Comparison of ENCODE assay signal across 9 mouse cellular contexts in genomic region chr9:107280322-107281027, GRCm38 (mm10). TPM values are rescaled to one million over a fixed set of nuclear protein-coding genes. Genes with fewer than 3 reads are reported as not detected.
DNase-seq lines count a peak whose midpoint lies in the region; ATAC-seq and TF ChIP-seq lines count a peak whose summit lies in the region.
"Had no signal": no experiment of that assay in that cellular context is flagged by ENCODE, and none has a peak within 500 bp of the region (broad histone marks: within the 10 kb centered on the region; RNA-seq: fewer than 3 reads in every experiment).

No protein-coding gene starts in this region.

- no peak overlapping the region; the same call in 1 of the 2 replicates for H3K27ac ChIP-seq in heart, embryonic 11.5 days (ENCODE audit: low read depth, low read length)
- peak overlapping the region; percentile 93 for H3K27ac ChIP-seq in ES-Bruce4 (ENCODE audit: insufficient read depth, low read length)
- H3K27ac ChIP-seq in midbrain, embryonic 11.5 days (ENCODE audit: low read depth, low read length), result no peak overlapping the region

- no peaks in the 10 kb centered on the region for H3K36me3 ChIP-seq in heart, embryonic 11.5 days (ENCODE audit: control insufficient read depth, insufficient read depth, low read length)
- no peaks in the 10 kb centered on the region for H3K36me3 ChIP-seq in ES-Bruce4 (ENCODE audit: control insufficient read depth, insufficient read depth, low read length, poor library complexity, severe bottlenecking)
- H3K36me3 ChIP-seq in midbrain, embryonic 11.5 days (ENCODE audit: control insufficient read depth, insufficient read depth, low read length), result no peaks in the 10 kb centered on the region

- H3K27me3 ChIP-seq in heart, embryonic 11.5 days (ENCODE audit: control insufficient read depth, insufficient read depth, low read length), result no peaks in the 10 kb centered on the region; the same call in 1 of the 2 replicates
- H3K27me3 ChIP-seq in ES-Bruce4 (ENCODE audit: control insufficient read depth, insufficient read depth, low read length, poor library complexity, severe bottlenecking), result no peaks in the 10 kb centered on the region
- H3K27me3 ChIP-seq in midbrain, embryonic 11.5 days (ENCODE audit: control insufficient read depth, insufficient read depth, low read length), result no peaks in the 10 kb centered on the region

- H3K4me3 ChIP-seq in heart, embryonic 11.5 days (ENCODE audit: low read depth, low read length), result no peak overlapping the region
- peak overlapping the region; percentile 31 for H3K4me3 ChIP-seq in ES-Bruce4 (ENCODE audit: low read depth, low read length)
- H3K4me3 ChIP-seq in midbrain, embryonic 11.5 days (ENCODE audit: low read depth, low read length), result no peak overlapping the region

- DNase-seq in heart, adult 9 months (ENCODE audit: low spot score in 2 of 2), result no peak
- DNase-seq in induced T-regulatory cell, adult 2 months (ENCODE audit: low read depth), result peak; percentile 92
- DNase-seq in midbrain, embryonic 11.5 days (ENCODE audit: low spot score, missing footprints), result no peak
- DNase-seq in left cerebral cortex, postnatal 4 days, result no peak
- DNase-seq in urinary bladder, postnatal 4 days (ENCODE audit: low spot score in 2 of 2), result no peak
- DNase-seq in cerebellum, postnatal 25 days, result no peak

- TF ChIP-seq CTCF in ES-Bruce4 (IDR thresholded peaks at IDR 0.05; ENCODE audit: low read depth, low read length), result no peak

- ATAC-seq in heart, embryonic 11.5 days (replicated peaks; ENCODE audit: insufficient number of reproducible peaks, low FRiP score, low TSS enrichment), result no peak
- 0 out of 2 replicates have a peak, but pooled peaks have one; percentile 42 for ATAC-seq in midbrain, embryonic 11.5 days (ENCODE audit: low FRiP score)

- H3K9me3 ChIP-seq in heart, embryonic 11.5 days (replicated peaks; ENCODE audit: control insufficient read depth, low read length), result no peaks in the 10 kb centered on the region
- H3K9me3 ChIP-seq in ES-Bruce4 (replicated peaks; ENCODE audit: control insufficient read depth, insufficient read depth, low read length, poor library complexity, severe bottlenecking), result no peaks in the 10 kb centered on the region
- no peaks in the 10 kb centered on the region for H3K9me3 ChIP-seq in midbrain, embryonic 11.5 days (ENCODE audit: control insufficient read depth, low read length)

- peak overlapping the region; percentile 49 for H3K4me2 ChIP-seq in heart, embryonic 11.5 days
- H3K4me2 ChIP-seq in midbrain, embryonic 11.5 days, result no peak overlapping the region; the same call in 1 of the 2 replicates

- H3K4me1 ChIP-seq in heart, embryonic 11.5 days (ENCODE audit: control insufficient read depth, insufficient read depth, low read length), result peaks cover 16% of the 10 kb centered on the region
- peaks cover 12% of the 10 kb centered on the region for H3K4me1 ChIP-seq in ES-Bruce4 (ENCODE audit: control insufficient read depth, insufficient read depth, low read length)
- H3K4me1 ChIP-seq in midbrain, embryonic 11.5 days (ENCODE audit: control insufficient read depth, insufficient read depth, low read length), result peaks cover 6% of the 10 kb centered on the region

- WGBS in heart, embryonic 11.5 days (ENCODE audit: insufficient replicate concordance), result 32% methylated on average over 13 of the region's 13 CpGs
- 46% methylated on average over 13 of the region's 13 CpGs for WGBS in midbrain, embryonic 11.5 days

- intact Hi-C loops in left cerebral cortex, postnatal 4 days (cut with DNase I), result no loop called here

- peak overlapping the region; percentile 52; the same call in 1 of the 2 replicates for H3K9ac ChIP-seq in heart, embryonic 11.5 days (ENCODE audit: low read depth, low read length)
- no peak overlapping the region for H3K9ac ChIP-seq in ES-Bruce4 (ENCODE audit: low read depth, poor library complexity, severe bottlenecking)
- 0 out of 2 replicates have a peak overlapping the region, but pooled peaks have one; percentile 24 for H3K9ac ChIP-seq in midbrain, embryonic 11.5 days (ENCODE audit: low read length)

- no peak for TF ChIP-seq POLR2A in ES-Bruce4 (IDR thresholded peaks at IDR 0.05; ENCODE audit: insufficient read depth, low read length)

- no peak for TF ChIP-seq EP300 in ES-Bruce4 (IDR thresholded peaks at IDR 0.05; ENCODE audit: insufficient read depth, low read depth, low read length)

RNA-seq across cellular contexts. Expression of gene Mapkapk3, which starts 9.2 kb away (rescaled TPM):
- 5.8 and 9.0 TPM in 2 replicates for polyA plus RNA-seq in heart, embryonic 11.5 days (2014; fragmentation: Nextera tagmentation; extraction: Ambion mirVana)
- 71.8 and 74.9 TPM in 2 replicates for polyA plus RNA-seq in ES-Bruce4 (2011; ENCODE audit: insufficient read depth, insufficient read length, low read depth, missing spikeins)
- 2.5 and 2.7 TPM in 2 replicates for polyA plus RNA-seq in midbrain, embryonic 11.5 days (2014; fragmentation: Nextera tagmentation; extraction: Ambion mirVana)
- total RNA-seq in left cerebral cortex, postnatal 4 days (2021), result 1 to 10 TPM; 3.3 to 4.8 TPM

RNA-seq across cellular contexts. Expression of gene Cish, which starts 15.4 kb away (rescaled TPM):
- 7.7 and 8.8 TPM in 2 replicates for polyA plus RNA-seq in heart, embryonic 11.5 days (2014; fragmentation: Nextera tagmentation; extraction: Ambion mirVana)
- polyA plus RNA-seq in ES-Bruce4 (2011; ENCODE audit: insufficient read depth, insufficient read length, low read depth, missing spikeins), result 12.6 and 13.7 TPM in 2 replicates
- 4.0 and 4.2 TPM in 2 replicates for polyA plus RNA-seq in midbrain, embryonic 11.5 days (2014; fragmentation: Nextera tagmentation; extraction: Ambion mirVana)
- total RNA-seq in left cerebral cortex, postnatal 4 days (2021), result 10 to 100 TPM; 16.4 to 17.5 TPM

RNA-seq across cellular contexts. Expression of gene Dock3, which starts 48.8 kb away (rescaled TPM):
- polyA plus RNA-seq in heart, embryonic 11.5 days (2014; fragmentation: Nextera tagmentation; extraction: Ambion mirVana), result 0.34 and 0.56 TPM in 2 replicates
- polyA plus RNA-seq in ES-Bruce4 (2011; ENCODE audit: insufficient read depth, insufficient read length, low read depth, missing spikeins), result 4.5 and 6.3 TPM in 2 replicates
- 7.0 and 9.3 TPM in 2 replicates for polyA plus RNA-seq in midbrain, embryonic 11.5 days (2014; fragmentation: Nextera tagmentation; extraction: Ambion mirVana)
- total RNA-seq in left cerebral cortex, postnatal 4 days (2021), result 100 to 1,000 TPM; 159 to 181 TPM
- total RNA-seq: liver, adult 2 months had no signal
- polyA plus RNA-seq: liver, adult 2 months had no signal

RNA-seq across cellular contexts. Expression of gene Hemk1, which starts 57.7 kb away (rescaled TPM):
- polyA plus RNA-seq in heart, embryonic 11.5 days (2014; fragmentation: Nextera tagmentation; extraction: Ambion mirVana), result 10.6 and 12.1 TPM in 2 replicates
- 8.1 and 11.0 TPM in 2 replicates for polyA plus RNA-seq in ES-Bruce4 (2011; ENCODE audit: insufficient read depth, insufficient read length, low read depth, missing spikeins)
- 9.9 and 10.7 TPM in 2 replicates for polyA plus RNA-seq in midbrain, embryonic 11.5 days (2014; fragmentation: Nextera tagmentation; extraction: Ambion mirVana)
- 10 to 100 TPM; 15.9 to 18.1 TPM for total RNA-seq in left cerebral cortex, postnatal 4 days (2021)

RNA-seq across cellular contexts. Expression of gene 6430571L13Rik, which starts 59.9 kb away (rescaled TPM):
- 0.66 and 0.92 TPM in 2 replicates for polyA plus RNA-seq in heart, embryonic 11.5 days (2014; fragmentation: Nextera tagmentation; extraction: Ambion mirVana)
- 0.30 and 0.43 TPM in 2 replicates for polyA plus RNA-seq in ES-Bruce4 (2011; ENCODE audit: insufficient read depth, insufficient read length, low read depth, missing spikeins)
- polyA plus RNA-seq in midbrain, embryonic 11.5 days (2014; fragmentation: Nextera tagmentation; extraction: Ambion mirVana), result 2.0 and 2.3 TPM in 2 replicates
- 1 to 10 TPM; 5.3 to 5.4 TPM for total RNA-seq in left cerebral cortex, postnatal 4 days (2021)
